Mouse (Mus musculus): ENCODE data around the gene Nfe2l1. TPM values are rescaled to one million over a fixed set of nuclear protein-coding genes. Genes with fewer than 3 reads are reported as not detected.
"Not testable (repeated sequence)": the region's sequence is repeated elsewhere in the genome, so short reads cannot be mapped to it uniquely, and the experiment has no call there.

Gene Nfe2l1
- polyA plus RNA-seq, 1 experiment = 102 TPM

DNA sequence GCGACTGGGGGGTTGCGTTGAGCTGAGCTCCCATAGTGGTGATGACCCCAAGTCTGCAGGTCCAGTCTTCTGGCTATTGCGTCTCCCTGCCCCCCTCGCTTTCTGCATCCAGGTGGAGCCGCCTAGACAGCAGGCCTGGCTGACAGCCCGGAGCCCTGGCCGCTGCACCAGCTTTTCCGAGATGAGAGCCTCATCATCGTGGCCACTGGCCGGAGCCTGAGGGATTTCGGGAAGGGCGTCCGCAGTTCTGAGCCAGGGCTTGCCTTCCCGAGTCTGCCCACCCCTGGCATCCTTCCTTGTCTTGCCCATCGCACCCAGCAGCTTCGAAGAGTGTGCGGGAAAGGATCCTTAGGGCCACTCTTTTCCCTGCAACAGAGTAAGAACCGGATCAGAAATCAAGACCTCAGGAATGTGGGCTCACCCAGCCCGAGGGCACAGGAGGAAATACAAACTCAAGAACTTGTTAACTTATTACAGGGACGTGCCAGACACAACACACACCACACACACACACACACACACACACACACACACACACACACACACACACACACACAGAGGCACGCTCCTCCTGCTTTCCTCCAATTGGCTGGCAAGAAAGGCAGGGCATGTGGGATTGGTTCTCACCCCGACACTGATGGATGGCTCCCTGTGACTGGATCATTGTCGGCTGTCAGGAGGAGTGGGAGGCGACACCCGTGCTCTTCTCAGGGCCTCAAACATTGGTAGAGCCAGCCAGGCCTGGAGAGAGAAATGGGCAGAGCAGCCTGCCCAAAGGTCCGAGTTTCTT, 33.6 kb upstream of the Nfe2l1 start:
- peak; percentile 93 for DNase-seq (ENCODE audit: low read depth)
- TF ChIP-seq POLR2A (IDR thresholded peaks at IDR 0.05; ENCODE audit: borderline replicate concordance, extremely low read depth, insufficient read depth, insufficient read length, poor library complexity, severe bottlenecking) (no peak), CTCF (IDR thresholded peaks at IDR 0.05; ENCODE audit: borderline replicate concordance, extremely low read depth, insufficient read depth, insufficient read length) (no peak)

DNA sequence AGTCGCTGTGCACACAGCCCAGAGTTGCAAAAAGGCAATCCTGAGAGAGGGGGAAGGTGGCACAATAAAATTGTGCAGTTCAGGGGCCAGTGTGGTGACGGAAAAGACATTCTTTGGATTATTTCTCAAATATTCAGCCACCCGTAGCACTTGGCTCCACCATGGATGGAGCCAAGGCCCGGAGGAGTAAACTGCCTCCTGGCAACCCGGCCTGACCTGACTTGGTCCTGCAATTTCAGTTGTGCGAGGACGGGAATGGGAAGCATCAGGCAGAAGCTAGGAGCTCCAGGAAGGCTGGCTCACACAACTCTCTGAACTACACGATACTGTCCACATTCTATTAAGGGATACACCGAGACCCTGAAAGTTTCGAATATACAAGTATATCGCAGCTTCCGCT, 32.8 kb upstream of the Nfe2l1 start:
- TF ChIP-seq POLR2A (IDR thresholded peaks at IDR 0.05; ENCODE audit: borderline replicate concordance, extremely low read depth, insufficient read depth, insufficient read length, poor library complexity, severe bottlenecking) (no peak), CTCF (IDR thresholded peaks at IDR 0.05; ENCODE audit: borderline replicate concordance, extremely low read depth, insufficient read depth, insufficient read length) (no peak)
- no peak for DNase-seq (ENCODE audit: low read depth)

DNA sequence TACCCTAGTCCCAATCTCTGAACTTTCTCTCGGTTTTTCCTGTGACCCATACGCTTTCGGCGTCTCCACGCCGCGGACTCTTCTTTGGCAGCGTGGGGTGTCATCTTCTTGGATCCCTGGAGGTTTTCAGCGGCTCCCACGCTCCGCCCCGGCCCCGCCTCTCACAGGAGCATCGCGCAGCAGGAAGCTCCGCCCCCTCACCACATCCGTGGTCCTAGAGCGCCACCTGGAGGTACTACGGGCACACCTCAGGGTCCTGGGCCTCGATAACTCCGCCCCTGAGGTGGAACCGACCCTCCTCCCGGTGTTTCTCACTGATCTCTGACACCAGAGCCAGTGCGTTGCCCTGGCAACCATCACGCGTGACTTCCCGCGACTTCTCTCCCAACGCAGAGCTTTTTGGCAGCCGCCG, 32.1 kb upstream of the Nfe2l1 start:
- TF ChIP-seq POLR2A (IDR thresholded peaks at IDR 0.05; ENCODE audit: borderline replicate concordance, extremely low read depth, insufficient read depth, insufficient read length, poor library complexity, severe bottlenecking) (no peak), CTCF (IDR thresholded peaks at IDR 0.05; ENCODE audit: borderline replicate concordance, extremely low read depth, insufficient read depth, insufficient read length) (peak; percentile 98)
- peak; percentile 96 for DNase-seq (ENCODE audit: low read depth)

DNA sequence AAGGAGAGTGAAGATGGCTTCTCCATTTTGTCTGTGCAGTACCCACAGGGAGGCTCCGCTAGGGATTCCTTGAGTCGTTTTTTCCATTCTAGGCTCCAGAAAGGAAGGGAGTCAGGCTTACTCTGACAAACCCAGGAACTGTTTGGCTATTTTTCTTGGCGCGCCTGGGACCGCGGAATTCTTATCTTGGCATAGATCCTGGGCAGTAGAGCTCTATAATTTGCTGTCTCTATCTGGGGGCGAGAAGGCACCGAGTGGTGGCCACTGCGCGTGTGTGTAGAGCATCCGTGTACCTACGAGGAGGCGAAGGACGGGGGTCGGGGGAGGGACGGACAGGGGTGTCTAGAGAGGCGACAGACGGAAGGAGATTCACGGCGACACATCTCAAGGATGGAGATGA, 31.7 kb upstream of the Nfe2l1 start:
- no peak for TF ChIP-seq CTCF (IDR thresholded peaks at IDR 0.05; ENCODE audit: borderline replicate concordance, extremely low read depth, insufficient read depth, insufficient read length)
- TF ChIP-seq POLR2A (IDR thresholded peaks at IDR 0.05; ENCODE audit: borderline replicate concordance, extremely low read depth, insufficient read depth, insufficient read length, poor library complexity, severe bottlenecking) = no peak
- peak; percentile 39 for DNase-seq (ENCODE audit: low read depth)

DNA sequence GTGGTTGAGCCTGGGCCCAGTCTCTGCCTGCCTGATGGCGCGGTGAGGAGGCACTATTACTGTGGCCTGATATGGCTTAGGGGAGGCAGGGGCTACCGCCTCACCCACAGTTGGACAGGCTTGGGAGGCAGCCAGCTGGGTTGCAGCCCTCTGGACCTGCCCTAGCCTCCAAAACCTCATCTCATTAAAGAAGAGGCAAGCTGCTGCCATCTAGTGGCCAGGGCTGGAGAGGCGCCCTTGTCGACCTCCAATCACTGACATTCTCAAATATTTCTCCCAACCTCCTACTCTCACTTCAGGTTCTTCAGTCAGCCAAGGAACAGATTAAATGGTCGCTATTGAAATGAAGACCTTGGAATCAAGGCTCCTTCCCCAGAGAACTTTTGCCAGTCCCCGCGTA, 30.8 kb upstream of the Nfe2l1 start:
- DNase-seq (ENCODE audit: low read depth) = peak; percentile 83
- TF ChIP-seq CTCF (IDR thresholded peaks at IDR 0.05; ENCODE audit: borderline replicate concordance, extremely low read depth, insufficient read depth, insufficient read length) (peak; percentile 96), POLR2A (IDR thresholded peaks at IDR 0.05; ENCODE audit: borderline replicate concordance, extremely low read depth, insufficient read depth, insufficient read length, poor library complexity, severe bottlenecking) (no peak)

DNA sequence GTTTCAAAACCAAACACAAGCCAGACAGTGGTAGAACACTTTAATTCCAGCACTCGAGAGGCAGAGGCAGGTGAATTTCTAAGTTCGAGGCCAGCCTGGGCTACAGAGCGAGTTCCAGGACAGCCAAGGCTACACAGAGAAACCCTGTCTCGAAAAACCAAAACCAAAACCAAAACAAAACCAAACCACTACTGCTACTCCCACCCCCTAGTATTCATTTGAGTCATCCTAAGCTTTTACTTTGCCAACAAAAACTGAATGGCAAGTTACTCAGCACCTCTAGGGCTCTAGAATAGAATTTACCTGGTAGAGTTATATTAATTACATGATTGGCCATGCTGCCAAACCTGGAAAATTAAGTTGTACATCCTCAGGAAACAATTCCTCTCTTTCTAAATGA, 29.9 kb upstream of the Nfe2l1 start:
- no peak for DNase-seq (ENCODE audit: low read depth)
- TF ChIP-seq POLR2A (IDR thresholded peaks at IDR 0.05; ENCODE audit: borderline replicate concordance, extremely low read depth, insufficient read depth, insufficient read length, poor library complexity, severe bottlenecking) (no peak), CTCF (IDR thresholded peaks at IDR 0.05; ENCODE audit: borderline replicate concordance, extremely low read depth, insufficient read depth, insufficient read length) (no peak)

DNA sequence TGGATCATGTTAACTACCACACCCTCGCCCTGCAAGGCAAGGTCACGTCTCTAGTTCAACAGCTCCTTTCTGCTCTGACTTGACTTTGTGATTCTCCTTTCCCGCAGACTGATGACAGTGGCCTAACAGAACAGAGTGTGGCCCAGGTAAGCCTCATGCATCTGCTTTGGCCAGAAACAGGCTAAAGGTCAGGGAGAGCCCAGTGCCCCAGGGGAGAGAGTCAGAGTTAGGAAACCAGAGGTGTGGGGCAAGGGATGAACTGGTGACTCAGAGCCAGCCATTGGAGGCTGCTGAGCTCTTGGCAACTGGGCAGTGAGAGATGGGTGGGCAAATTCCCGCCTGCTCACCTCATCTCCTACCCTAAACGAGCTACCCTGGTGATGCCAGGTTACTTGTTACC, 27.7 kb upstream of the Nfe2l1 start:
- TF ChIP-seq POLR2A (IDR thresholded peaks at IDR 0.05; ENCODE audit: borderline replicate concordance, extremely low read depth, insufficient read depth, insufficient read length, poor library complexity, severe bottlenecking) (no peak), CTCF (IDR thresholded peaks at IDR 0.05; ENCODE audit: borderline replicate concordance, extremely low read depth, insufficient read depth, insufficient read length) (no peak)
- no peak for DNase-seq (ENCODE audit: low read depth)

DNA sequence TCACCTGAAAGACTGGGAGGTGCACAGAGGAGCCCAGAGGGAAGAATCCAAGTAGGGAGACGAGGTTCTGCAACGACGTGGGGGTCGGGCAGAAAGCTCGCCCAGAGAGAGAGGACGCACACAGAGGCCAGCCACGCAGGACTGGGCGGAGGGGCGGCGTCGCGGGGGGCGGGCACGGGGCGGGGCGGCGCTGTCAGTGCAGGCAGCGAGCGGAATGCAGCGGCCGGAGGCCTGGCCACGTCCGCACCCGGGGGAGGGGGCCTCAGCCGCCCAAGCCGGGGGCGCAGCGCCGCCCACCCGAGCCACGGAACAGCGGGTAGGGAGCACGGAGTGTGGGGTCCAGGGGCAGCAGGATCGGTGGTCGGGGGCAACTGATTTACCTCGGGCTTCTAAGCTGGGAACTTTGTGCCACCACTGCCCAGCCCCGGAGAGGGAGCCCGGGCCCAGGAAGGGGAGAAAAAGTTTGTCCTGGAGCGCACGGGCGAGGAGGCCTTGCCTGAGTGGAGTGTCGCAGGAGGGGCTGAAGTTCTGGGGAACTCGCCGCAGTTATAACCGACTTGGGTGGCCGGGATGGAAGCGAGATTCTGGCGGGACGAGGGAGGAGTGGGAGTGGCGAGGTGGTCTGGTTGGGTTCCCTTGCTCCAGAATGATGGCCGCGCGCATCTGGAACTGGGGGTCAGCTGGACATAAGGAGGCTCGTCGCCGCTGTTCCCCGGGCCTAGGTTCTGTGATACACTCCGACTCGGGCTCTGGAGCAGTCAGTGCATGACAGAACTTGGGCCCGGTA, 20.1 kb upstream of the Nfe2l1 start, which contains the start of gene Copz2:
Gene Copz2, plus strand, starts transcription at position 190 of the 787 bp plus-strand sequence.
- DNase-seq (ENCODE audit: low read depth) = peak; percentile 23

DNA sequence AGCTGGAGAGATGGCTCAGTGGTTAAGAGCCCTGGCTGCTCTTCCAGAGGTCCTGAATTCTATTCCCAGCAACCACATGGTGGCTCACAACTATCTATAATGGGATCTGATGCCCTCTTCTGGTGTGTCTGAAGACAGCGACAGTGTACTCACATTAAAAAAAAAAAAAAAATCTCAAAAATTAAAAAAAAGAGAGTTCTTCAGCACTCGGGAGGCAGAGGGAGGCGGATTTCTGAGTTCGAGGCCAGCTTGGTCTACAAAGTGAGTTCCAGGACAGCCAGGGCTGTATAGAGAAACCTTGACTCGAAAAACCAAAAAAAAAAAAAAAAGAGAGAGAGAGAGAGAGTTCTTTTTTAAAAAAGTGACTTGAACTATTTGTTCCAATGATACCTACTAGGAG, 19.4 kb upstream of the Nfe2l1 start:
- not testable (repeated sequence) for DNase-seq (ENCODE audit: low read depth)

More for the DNA sequence above, 20.1 kb upstream of the Nfe2l1 start, which contains the start of gene Copz2:
- TF ChIP-seq CTCF (IDR thresholded peaks at IDR 0.05; ENCODE audit: borderline replicate concordance, extremely low read depth, insufficient read depth, insufficient read length) (no peak), POLR2A (IDR thresholded peaks at IDR 0.05; ENCODE audit: borderline replicate concordance, extremely low read depth, insufficient read depth, insufficient read length, poor library complexity, severe bottlenecking) (no peak)

DNA sequence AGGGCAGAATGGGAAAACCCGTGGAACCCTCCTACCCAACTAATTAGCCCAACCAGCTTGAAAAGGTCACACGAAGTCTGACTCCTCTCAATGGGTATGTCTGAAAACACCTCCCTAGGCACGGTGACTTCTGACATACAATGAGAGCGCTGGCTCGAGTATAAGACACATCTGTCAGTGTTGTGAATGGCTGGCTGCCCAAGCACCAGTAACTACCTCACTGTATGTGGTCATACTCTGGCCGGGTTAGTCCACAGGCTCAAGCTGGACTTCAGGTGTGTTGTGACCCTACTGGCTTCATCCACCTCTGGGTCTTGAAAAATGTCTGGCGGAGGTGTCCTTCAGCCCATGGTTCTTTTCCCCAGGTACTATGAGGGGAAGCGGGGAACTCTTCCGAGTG, 18.9 kb upstream of the Nfe2l1 start:
- no peak for TF ChIP-seq POLR2A (IDR thresholded peaks at IDR 0.05; ENCODE audit: borderline replicate concordance, extremely low read depth, insufficient read depth, insufficient read length, poor library complexity, severe bottlenecking)
- TF ChIP-seq CTCF (IDR thresholded peaks at IDR 0.05; ENCODE audit: borderline replicate concordance, extremely low read depth, insufficient read depth, insufficient read length) = no peak
- DNase-seq (ENCODE audit: low read depth) = no peak

DNA sequence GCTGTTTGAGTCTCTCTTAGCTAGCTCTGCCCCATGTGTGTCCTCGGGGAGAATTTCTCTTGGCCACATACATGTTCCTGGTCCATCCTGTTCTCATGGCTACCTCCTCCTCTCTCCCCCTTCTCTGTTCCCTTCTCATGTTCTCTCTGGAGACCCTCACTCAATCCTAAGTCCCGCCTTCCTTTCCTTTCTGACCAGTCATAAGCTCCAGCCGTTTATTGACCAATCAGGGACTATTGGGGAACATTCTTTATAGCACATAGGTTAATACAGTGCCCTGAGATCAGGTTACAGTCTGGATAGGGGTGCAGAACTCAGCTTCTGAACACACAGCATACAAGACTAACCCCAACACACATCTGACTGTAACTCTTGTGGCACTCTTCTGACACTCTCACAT, 17.5 kb upstream of the Nfe2l1 start:
- no peak for TF ChIP-seq CTCF (IDR thresholded peaks at IDR 0.05; ENCODE audit: borderline replicate concordance, extremely low read depth, insufficient read depth, insufficient read length)
- no peak for TF ChIP-seq POLR2A (IDR thresholded peaks at IDR 0.05; ENCODE audit: borderline replicate concordance, extremely low read depth, insufficient read depth, insufficient read length, poor library complexity, severe bottlenecking)
- no peak for DNase-seq (ENCODE audit: low read depth)

DNA sequence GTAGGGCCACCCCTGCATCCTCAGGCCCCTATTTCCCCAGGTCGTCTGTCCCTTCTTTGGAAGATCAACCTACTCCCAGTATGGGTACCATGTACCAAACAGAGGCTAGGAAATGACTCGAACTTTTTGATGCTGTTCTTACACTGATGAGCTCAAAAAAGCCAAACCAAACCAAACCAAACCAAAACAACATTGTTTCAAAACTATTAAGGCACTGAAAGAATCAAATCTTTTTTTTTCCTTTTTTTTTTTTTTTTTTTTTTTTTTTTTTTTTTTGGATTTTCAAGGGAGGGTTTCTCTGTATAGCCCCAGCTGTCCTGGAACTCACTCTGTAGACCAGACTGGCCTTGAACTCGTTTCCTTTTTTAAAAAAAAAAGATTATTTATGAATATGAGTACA, 13.9 kb upstream of the Nfe2l1 start:
- TF ChIP-seq CTCF (IDR thresholded peaks at IDR 0.05; ENCODE audit: borderline replicate concordance, extremely low read depth, insufficient read depth, insufficient read length) (no peak), POLR2A (IDR thresholded peaks at IDR 0.05; ENCODE audit: borderline replicate concordance, extremely low read depth, insufficient read depth, insufficient read length, poor library complexity, severe bottlenecking) (no peak)
- DNase-seq (ENCODE audit: low read depth) = no peak
